Mouse (Mus musculus) heart, postnatal 36 days (tissue): ENCODE data around the gene Polr1d. TPM values are rescaled to one million over a fixed set of nuclear protein-coding genes. Genes with fewer than 3 reads are reported as not detected.

ENCODE experiments used
- DNase-seq, 2 experiments: peaks; one replicate each; pipeline ENCODE4 v3.0.0; 2021 to 2022
- intact Hi-C: fragments of 180-260 bp; cut with DNase I; formaldehyde crosslinking; loops from one replicate; pipeline ENCODE4 v1.15.1; 2025
- total RNA-seq, 2 experiments: library from RNA; stranded (reverse); gene quantifications; 2 replicates each; pipeline ENCODE4 v1.2.3; 2021

The Polr1d gene
- total RNA-seq, 2 experiments from 2014 or later, result 69.4 to 72.8 TPM

DNA sequence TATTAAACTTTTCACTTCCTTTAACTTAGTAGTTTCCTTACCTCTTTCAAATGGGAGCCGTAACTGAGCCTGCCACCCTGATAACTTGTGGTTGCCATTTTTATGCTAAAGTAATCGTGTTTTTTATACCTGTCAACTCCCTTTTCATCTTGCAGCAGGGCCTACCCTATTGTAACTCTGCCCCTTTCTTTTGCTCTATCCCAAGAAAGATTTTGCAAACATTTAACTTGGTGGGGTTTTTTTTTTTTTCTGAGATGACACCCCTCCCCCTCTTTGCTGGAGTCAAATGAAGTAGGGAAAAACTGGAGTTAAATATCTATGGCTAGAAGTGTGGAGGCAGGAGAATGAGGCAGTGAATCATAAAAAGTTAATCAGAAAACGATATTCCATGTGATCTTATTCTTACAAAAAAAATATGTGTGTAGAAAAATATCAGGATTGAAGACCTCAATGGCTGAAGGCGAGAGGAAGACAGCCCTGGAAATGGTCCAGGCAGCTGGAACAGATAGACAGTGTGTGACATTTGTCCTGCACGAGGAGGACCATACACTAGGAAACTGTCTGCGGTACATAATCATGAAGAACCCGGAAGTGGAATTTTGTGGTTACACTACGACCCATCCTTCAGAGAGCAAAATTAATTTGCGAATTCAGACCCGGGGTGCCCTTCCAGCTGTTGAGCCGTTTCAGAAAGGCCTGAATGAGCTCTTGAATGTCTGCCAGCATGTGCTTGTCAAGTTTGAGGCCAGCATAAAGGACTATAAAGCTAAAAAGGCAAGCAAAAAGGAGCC is 1.5 kb downstream of the Polr1d start:
- no peak for DNase-seq
- intact Hi-C loops, result loop anchor here (5.0 to 10.0 kb wide), 2 partner anchors 131 to 234 kb away; partner anchors contain the start of genes Gtf3a and Rasl11a

DNA sequence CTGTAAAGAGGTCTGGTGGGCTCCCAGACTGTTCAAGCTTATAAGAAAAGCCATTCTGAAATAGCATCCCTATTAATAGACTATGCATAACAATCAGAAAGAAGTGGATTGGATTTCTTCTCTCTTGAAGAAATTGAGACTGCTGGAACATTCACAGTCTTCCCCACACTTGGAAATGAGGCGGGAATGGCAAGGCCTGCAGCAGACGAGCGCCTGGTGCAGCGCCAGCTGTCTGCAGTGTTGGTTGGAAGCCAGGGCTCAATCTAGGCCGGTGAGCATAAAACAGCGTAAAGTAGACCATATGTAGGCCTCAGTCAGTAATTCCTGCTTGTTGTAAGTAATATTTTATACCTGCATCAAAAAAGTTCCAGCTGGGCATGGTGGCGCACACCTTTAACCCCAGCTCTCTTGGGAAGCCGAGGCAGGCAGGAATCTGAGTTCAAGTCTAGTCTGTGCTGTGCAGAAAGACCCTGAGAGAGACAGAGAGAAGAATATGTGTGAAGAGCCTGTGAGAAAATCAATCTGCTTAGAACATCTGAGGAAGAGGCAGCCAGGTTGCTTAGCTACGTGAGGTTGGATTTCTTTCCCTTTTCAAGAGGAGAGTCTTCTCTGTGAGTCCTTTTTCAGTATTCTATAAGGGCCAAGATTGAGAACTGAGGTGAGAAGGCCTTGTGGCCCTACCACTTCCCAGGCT is 8.5 kb downstream of the Polr1d start:
- DNase-seq, result no peak
- intact Hi-C loops, result no loop called here

DNA sequence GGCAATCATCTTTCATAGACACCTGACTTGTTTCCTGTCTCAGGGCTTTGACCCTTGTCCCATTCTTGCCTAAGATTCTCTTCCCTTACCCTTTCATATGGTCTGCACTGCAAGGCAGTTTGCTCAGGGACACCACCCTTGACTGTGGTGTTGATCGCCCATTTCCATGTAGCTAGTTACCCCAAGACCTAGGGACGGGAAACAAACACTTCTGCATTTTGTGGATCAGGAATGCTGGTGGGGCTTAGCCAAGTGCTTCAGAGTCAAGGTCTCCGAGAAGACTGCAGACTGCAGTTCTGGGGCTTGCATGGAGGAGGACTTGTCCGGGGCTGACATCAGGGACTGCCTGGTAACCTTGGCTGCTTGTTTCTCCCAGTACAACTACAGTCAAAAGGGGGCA is 10.0 kb downstream of the Polr1d start:
- intact Hi-C loops, result no loop called here
- DNase-seq, result no peak

DNA sequence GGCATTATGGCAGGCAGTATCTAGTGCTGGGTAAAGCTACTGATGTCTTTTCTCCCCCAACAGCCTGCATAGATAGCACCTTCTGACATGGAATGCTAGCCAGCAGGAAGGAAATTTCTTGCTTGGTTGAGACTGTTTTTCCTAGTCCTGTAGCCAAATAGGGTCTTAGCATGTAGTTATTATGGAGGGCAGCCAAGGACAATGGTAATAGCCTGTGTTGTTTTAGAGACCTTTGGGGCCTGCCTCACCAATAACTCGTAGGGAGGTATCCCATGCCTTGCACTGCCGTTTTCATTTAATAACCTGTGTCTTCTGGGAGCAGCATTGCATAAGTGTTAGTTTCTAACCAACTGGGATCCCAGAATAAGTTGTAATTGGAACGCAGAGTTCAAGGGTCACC is 13.0 kb downstream of the Polr1d start:
- no peak for DNase-seq
- intact Hi-C loops, result no loop called here

DNA sequence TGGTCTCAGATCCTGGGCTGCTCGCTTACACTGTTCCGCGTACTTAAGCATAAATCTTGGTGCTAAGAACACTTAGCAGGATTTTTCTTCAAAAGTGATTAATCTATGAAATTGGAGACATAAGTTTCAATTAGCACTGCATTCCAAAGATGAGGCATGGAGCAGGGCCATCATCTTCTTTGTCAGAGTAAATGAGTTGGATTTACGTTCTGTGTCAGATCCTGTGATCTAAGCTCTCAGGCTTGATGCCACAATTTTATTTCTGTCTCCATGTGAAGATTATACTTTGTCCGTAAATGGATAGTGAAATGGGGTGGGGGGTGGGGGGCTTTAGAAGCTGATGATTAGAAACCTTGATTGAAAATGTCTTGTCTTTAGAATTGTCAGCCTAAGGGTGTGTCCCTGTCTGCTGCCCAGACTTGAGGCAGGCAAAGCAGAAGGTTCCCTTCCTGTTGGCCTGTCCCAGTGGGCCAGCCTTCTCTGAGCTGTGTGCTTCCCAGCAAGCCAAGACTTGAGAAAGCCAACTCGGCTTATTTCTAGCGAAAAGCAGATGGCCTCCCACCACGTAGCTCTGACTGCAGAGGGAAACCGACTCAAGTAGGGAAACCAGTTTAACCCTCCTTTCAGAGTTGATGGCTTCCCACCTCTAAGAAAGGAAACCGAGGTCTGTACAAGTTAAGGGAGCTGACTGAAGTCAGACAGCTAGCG is 13.6 kb downstream of the Polr1d start:
- intact Hi-C loops, result no loop called here
- no peak for DNase-seq

DNA sequence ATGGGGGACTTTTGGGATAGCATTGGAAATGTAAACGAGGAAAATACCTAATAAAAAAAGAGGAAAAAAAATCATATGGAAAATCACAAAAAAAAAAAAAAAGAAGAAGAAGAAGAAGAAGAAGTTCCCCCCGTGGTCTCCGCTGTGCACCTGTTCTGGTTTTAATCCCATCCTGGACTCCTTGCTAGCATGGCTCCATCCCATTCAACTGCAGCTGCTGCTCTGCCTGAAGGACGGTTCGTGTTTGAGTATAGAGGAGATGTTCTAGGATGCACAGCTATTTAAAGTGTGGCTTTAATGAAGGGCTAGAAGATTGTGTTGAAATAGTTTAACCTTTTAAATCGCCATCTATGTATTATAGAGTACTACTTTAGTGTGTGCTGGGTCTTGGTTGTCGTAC is 15.6 kb downstream of the Polr1d start:
- no peak for DNase-seq
- intact Hi-C loops, result no loop called here

DNA sequence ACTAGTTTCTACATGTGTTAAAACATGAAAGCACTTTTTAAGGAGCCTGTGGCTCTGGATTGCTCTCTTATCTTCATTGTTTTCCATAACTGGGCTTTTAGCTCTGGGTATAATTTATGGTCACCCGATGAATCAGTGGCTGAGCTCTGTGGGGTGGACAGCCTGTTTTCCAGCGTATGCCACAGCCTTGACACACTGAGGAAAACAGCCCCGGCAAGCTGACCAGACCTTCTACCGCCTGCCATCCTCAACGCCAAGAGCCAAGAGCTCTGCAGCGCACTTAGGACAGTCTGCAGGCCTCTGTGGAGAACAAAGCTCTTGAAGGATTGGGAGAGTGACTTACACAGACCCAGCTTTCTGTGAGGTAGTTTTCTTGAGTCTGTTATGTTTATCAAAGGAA is 17.4 kb downstream of the Polr1d start:
- intact Hi-C loops, result no loop called here
- DNase-seq, result no peak

DNA sequence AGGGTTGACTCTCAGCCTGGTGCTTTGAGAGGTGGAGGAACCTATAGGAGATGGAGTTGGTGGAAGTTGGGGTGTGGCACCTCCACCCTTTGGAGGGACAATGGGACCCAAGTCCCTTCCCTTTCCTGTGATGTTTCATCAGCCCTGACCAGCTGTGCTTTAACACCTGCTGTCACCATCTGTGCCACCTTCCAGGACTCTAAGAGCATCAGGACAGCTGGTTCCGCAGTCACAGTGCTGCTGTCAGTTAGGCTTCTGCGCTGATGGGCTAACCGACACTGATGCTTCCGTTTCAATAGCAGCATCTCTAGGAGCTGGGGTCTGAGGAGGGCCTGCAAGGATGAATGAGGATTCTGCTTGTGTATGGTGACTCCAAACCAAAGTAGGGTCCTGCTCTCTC is 19.7 kb downstream of the Polr1d start:
- intact Hi-C loops, result no loop called here

DNA sequence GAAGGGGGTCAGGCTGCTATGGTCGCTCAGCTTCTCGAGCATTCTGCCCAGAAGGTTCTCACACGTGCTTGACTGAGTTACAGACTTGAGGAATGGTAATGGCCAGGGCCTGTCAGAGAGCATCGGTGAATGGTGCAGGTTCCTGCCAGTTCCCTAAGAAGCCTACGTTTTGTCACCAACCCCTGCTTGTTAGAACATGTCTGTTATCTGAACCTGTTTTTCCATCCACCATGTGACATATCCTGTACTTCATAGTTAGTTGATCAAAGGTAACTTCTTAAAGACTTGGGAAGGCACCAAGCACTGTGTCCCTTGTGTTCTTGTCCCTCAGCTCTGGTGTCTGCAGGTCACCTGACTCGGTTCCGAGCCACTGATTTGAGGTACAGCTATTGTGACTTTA is 21.8 kb downstream of the Polr1d start:
- intact Hi-C loops, result no loop called here
- no peak for DNase-seq

More for the DNA sequence above, 19.7 kb downstream of the Polr1d start:
- no peak for DNase-seq

DNA sequence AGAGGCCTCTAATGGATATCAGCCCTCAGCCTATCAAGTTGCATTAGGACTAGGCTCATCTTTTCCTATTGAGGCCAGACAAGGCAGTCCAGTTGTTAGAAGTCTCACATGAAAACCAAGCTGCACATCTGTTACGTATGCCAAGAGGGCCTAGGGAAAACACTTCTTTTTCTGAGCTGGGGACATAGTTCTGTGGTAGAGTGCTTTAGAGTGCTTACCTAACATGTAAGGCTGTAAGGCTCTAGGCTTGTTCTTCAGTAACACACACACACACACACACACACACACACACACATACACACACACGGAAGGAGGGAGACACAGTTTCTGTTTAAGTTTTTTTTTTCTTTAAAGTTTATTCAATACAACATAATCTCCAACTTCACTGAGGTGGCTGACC is 23.3 kb downstream of the Polr1d start:
- no peak for DNase-seq
- intact Hi-C loops, result no loop called here

DNA sequence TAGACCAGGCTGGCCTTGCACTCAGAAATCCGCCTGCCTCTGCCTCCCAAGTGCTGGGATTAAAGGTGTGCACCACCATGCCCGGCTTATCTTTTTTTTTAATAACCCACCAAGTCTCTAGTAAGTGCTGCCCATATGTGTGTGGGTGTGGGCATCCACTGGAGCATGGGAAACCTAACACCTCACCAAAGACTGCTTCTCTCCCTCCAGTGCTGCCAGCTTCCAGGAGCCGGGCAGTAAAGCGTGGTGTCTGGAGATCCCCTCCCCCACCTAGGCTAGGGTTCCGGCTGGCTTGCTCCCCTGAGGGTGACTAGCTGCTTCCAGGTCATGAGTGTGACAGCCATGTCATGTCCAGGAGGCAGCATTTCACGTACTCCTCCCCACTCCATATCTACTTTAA is 25.4 kb downstream of the Polr1d start:
- intact Hi-C loops, result no loop called here
- DNase-seq, result no peak

DNA sequence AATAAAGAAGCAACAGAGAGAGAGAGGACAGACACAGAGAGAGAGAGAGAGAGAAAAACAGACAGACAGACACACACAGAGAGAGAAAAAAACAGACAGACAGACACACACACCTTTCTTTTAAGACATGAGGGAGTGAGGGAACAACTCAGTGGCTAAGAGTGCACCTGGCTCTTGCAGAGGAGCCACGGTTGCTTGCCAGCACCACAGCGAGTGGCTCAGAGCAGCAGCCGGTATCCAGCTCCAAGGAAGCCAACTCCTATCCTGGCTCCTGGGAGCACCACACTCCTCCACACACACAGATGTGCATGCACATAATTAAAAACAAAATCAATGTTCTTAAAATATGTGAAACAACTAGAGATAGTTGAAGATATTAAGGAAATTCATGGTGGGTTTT is 30.4 kb downstream of the Polr1d start:
- intact Hi-C loops, result no loop called here
- DNase-seq, result no peak

DNA sequence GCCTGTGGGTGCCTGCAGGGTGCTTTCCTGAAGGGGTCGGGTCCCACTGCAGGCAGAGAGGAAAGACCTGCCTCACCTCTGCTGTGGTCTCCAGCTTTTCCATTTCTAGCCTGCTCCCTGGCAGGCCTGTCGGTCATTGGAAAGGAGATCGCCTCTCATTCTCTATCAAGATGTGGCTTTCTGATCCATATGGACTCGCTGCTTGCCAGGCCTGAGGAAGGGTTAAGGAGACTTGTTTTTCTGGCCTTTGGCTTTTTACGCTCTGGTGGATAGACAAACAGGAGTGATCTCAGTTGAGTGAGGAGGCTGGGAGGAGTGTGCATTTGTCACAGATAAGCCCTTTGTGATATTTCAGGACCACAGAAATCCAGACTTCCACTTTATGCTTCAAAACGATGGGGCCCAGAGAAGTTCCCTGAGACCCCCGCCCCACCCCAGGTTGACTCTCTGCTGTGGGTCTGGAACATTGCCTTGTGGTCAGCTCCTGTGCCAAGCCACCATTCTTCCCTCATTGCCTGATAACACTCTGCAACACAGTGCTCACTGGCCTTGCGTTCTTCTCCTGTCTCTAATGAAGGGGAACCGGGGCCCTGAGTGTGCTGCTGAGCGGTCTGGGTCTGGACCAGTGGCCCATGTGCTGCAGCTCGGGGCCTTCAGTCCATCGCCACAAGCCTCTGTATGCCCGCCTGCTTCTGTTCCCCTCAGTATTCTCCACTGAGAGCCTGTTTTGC is 32.2 kb downstream of the Polr1d start:
- DNase-seq, result no peak
- intact Hi-C loops, result no loop called here

DNA sequence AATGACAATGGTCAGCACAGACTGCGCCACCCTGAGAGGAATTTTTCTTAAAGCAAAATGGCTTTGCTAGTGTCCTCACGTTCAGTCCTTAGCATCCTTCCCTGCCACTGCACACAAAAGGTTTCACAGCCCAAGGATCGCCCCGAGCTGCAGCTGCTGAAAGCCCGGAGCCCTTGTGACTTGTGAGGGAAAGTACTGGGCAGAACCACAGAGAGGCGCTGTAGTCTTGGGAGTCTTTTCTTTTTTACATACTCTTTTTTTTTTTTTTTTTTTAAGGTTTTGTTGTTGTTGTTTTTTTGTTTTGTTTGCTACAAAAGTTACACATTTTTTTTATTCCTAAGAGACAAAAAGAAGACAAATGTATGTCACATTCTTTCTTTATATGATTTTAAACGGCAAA is 37.9 kb downstream of the Polr1d start:
- intact Hi-C loops, result no loop called here
- no peak for DNase-seq

DNA sequence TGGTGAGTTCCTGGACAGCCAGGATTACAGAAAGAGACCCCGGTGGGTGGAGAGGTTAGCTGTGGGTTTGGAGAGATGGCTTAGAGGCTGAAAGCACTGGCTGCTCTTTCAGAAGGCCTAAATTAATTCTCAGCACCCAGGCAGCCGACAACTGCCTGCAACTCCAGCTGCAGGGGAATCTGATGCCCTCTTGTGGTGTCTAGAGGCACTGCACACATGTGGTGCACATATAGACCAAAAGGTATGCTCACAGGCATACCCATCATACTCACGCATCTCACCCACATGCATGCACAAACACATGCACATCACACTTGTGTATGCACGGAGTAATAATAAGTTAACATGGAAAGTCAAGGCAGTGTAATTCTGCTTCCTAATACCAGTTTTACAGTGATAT is 38.8 kb downstream of the Polr1d start:
- DNase-seq, result no peak
- intact Hi-C loops, result no loop called here

DNA sequence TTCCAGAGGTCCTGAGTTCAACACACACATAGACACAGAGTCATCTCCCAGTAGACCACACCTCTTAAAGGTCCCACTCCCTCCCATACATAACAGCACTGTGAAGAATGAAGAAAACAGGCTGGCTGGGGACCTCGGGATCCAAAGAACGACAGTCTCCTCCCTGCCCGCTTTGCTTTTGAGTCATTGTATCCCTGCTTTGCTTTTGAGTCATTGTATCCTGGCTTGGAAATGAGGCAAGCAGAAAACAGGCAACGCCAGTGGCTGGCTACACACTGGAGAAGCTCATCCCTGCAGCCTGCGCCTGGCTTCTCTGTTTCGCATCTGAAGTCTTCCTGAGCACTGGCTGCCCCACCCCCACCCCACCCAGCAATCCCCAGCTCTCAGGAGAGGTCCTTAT is 40.2 kb downstream of the Polr1d start:
- no peak for DNase-seq
- intact Hi-C loops, result no loop called here

DNA sequence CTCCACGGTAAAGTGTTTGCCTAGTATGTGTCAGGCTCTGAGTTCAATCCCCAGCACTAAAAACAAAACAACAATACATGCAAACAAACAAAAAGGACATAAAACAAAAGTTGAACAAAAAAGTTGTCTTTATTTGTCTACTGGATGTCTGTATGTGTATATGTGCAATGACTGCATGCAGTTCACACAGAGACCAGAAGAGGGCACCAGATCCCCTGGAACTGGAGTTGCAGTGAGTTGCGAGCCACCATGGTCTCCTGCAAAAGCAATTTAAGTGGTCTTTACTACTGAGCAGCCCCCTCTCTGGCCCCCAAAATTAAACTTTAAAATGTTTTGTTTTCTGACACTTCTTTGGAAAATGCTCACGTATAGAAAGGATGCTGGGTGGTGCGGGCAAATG is 44.3 kb downstream of the Polr1d start:
- intact Hi-C loops, result no loop called here
- DNase-seq, result no peak

DNA sequence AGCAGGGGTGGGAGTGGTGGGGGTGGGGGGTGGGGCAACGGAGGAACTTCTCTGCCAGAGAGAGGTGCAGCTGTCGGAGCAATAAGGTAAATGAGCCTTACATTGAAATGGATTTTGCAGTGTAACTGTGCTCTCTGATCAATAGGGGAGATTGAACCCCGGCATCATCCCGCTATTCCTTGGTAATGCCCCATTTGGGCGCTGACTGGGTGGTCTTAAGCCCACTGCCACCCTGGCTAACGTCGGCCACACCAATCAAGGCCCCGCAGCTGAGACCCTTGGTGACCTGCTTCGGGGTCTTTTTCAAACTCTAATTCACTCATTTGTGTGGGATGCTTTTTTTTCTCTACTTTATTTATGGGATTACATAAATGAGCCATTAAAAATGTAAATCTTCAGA is 47.9 kb downstream of the Polr1d start:
- intact Hi-C loops, result no loop called here
- no peak for DNase-seq

DNA sequence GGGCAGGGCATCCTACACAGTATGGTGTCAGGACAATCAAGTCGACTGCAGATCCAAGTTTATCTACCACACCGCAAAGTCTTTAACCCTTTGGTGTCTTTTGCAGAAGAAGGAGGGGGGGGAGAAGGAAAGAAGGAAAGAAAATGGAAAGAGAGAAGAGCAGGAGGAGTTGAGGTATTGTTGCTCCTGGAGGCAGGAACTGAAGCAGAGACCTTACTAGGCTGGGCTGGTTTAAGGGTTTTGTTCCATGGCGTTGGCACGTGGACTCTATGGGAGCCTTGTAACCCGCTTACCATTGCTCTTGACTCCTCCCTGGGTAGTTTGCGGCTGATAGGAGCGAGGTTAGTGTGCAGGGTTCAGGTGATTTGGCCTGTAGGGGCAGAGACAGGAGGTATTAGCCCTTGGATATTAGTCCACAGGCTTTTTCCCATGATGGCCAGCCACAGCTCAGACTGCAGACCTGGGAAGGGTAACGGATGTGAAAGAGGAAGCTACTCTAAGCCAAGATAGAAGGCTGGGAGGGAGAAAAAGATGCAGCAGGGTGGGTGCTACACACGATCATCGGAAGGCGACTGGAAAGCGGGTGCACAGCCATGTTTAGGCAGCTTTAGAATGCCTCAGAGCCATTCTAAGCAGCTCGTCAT is 48.8 kb downstream of the Polr1d start:
- DNase-seq, result no peak
- intact Hi-C loops, result no loop called here

DNA sequence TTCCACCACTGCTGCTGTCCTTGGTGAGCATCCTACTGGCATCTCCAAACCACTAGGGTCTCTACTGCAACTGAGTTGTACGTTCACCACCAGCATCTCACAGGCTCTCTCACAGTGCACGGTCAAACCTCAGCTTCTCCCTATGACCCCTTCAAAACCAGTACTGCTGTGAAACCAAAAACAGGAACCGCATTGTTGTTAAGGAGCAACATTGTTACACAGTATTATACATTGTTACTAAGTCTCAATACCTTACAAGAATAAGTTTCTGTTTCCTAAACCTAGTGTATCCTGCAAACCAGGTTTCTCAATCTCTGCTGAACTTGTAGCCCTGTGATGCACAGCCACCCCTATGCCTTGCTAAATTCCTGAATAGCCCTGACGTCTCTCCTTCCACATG is 51.0 kb downstream of the Polr1d start:
- DNase-seq, result no peak
- intact Hi-C loops, result no loop called here

DNA sequence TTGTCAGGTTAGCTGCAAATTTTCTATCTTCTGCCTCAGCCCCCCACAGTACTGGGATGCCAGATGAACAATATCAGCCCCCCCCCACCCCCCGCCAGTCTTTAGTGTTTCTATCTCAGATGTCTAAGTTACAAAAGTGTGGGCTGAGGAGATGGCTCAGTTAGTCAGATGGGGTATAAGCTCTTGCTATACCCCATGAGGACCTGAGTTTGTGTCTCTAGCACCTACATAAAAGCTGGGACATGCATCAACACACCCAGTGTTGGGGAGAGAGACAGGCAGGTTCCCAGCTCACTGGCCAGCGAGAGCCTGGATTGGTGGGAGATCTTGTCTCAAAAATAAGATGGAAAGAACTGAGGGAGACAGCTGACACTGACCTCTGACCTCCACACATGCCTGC is 52.6 kb downstream of the Polr1d start:
- intact Hi-C loops, result no loop called here
- no peak for DNase-seq
